Mouse (Mus musculus) bone marrow macrophage, adult 2 months (primary cell): ENCODE data around the gene Pik3r3.

ENCODE experiments used
- CTCF ChIP-seq: IDR thresholded peaks from 2 replicates; pipeline ENCODE4 v1.5.1; 2012; ENCODE audit warnings: low read depth, mild to moderate bottlenecking, low read length, moderate library complexity
- POLR2A ChIP-seq: IDR thresholded peaks from 2 replicates; pipeline ENCODE4 v1.6.1; 2012; ENCODE audit warnings: mild to moderate bottlenecking, low read depth, low read length, borderline replicate concordance

DNA sequence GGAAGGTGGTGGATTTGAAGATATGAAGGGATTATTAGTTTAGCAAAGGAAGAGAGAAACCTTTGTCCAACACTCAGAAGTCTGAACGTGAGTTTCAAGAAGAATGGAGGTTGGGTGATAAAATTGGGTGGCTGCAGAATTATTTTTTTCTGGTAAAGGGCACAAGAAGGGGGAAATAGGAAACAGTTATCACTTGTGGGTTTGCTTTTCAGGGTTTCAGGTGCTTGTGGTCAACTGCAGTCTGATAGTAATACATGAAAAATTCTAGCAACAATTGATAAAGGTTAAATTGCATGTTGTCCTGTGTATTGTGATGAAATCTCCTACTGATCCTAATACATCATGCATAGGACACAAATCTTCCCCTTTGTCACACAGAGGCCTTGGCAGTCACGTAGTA lies 22.8 kb downstream of the Pik3r3 start:
- TF ChIP-seq CTCF (no peak), POLR2A (no peak)
